Mouse (Mus musculus) telencephalon, adult 2 months (tissue): Measurements from ENCODE around the gene Kcnq2.
A peak's percentile ranks its signal among the peaks of the same experiment; 100 is the strongest.

Experiments
- DNase-seq: peaks from one replicate; pipeline ENCODE4 v3.0.0-alpha.2; 2011; ENCODE audit warnings: low read depth, low spot score

The Kcnq2 gene

DNA sequence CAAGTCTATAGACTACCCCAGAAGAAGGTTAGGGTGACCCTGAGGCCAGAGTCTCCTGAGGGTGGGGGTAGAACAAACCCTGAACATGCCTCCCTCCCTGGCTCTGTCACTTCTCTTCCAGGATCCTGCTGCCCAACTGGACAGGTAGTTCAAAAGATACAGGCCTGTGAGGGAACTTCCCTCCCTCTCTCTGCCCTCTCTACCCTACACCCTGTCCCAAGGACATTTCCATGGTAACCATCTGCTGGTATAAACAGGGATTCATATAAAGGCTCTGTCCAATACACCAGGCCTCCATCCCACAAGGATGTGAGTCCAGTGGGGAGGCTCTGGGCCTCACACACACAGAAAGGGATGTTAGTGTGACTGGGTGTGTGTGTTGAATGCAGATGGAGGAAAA, 92.7 kb downstream of the Kcnq2 start:
- no peak for DNase-seq

DNA sequence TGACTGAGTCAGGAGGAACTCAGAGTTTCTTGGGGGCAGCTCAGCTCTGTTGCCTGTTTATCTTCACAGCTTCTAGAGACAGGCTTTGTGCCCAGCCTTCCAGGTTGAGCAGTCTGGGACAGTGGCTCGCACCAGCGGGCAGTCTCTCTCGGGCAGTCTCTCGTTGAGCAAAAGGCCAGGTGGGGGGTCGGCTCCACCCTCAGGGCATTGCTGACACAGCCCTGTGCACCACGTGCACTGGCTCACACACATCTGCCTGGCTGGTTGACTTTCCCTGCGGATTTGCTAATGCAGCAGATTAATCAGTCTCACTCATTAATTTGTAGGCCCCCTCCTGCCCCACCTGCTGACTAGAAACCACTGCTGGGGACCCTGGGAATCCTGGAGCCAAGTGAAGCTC, 93.2 kb downstream of the Kcnq2 start:
- no peak for DNase-seq

DNA sequence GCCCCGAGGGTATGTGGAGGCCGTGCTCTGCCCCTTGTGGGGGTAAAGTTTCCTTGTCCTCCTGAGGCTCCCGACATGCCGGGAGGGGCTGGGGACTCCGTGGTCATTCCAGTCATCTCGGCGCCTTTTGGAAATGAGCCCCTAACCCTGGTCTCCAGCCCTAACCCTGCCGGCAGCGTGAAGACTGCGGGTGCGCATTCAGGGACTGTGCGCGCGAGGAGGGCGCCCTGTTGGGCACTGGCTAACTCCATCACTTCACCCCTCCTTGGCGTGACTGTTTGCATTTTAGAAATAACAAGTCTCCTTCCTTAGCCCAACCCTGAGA, 95.8 kb downstream of the Kcnq2 start:
- DNase-seq, result no peak

DNA sequence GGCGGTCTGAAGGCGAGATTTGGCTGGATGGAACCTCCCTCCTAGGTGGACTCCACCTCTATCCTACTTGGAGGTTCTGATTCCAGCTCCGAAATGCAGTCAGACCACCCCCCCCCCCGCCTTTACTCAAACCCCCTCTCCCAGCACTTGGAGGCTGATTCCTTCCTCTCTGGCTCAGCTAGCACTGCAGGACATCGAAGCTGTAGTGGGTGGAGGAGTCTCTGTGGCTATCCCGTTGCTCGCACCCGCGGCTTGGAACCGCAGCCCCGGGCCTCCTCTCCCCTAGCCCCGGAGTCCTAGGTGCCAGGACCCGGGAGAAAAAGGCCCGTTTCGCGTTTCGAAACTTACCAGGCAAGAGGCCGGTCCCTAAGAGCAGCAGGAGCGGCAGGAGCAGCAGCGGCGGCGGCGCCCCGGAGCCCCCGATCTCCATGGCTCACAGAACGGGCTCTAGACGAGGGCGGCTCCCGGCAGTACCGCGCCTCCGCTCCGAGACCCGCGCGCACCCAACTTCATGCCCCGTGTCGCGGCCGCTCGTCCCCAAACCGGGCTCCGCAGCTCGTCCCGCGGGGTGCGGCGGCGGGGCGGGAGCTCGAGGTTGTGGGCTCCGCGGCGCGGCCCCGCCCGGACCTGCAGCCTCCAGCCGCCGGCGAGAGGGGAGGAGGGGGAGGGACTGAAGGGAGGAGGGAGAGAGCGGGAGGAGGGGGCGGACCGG, 96.3 kb downstream of the Kcnq2 start:
- DNase-seq, result no peak

DNA sequence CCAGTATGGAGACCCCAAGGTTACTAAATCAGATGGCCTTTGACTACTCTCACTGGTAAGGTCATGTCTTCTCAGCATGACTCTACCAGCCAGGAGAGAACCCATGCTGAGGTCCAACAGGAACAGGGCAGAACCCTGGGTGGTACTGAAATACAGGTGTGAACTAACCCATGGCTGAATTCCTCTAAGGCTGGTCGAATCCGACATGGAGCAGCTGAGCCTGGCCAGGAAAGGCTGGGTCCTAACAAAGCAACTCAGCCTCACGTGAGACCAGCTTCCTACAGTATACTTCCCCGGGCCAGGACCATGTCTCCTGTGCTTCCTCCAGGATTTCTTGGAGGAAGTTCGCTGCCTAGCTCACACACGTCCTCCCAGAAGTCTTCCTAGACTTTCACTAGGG, 98.5 kb downstream of the Kcnq2 start:
- no peak for DNase-seq

DNA sequence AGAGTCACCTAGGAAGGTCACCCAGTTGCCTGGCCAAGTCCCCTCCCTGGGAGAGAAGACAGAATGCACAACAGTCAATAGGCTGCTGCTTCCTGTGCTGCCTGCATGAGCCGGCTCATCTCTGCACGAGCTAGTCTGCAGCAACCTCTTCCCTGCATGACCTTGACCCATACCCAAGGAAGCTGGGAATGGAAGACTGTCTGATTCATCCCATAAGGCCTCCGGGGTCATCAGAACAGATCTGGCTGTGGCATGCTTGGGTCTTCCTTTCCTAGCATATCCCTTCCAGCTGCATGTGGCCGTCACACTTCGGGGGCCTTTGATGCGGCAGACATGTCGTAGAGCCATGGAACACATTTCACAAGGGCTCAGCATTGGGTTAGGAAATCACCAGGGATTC, 99.9 kb downstream of the Kcnq2 start:
- DNase-seq, result no peak

DNA sequence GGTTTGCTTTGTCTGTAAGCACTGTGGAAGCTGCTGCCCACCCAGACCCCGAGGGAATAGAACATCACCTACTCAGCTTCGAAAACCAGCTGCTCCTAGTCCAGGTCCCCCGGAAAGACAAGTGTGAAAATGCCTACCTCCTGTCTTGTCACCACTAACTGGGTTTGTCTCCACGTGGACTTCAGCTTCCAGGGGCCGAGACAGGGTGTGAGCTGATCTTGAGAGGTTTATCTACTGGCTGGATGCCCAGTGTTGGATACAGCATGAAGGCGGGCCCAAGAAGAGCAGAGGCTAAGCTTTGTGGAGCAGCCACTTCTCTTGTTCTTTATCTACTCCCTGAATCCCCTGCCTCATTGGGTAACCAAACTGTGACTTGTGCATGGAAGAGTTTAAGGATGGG, 101.8 kb downstream of the Kcnq2 start:
- DNase-seq, result no peak

DNA sequence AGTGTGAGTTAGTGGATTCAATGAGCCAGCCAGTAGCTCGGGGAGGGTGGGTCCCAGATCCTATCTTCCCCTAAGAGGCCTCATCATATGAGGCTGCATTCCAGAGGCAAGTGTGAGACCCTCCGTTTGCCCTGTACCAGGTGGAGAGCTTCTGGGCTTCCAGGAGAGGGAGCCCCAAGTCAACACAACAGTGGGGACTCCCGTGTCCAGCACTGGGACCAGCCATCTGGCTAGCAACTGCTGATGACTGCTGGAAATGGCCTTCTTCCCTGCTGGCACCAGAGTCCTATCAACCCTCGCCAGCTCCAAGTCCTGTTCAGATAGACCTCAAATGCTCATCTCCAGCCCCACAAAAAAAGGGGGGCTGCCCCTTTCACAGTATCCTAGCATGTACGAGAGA, 102.7 kb downstream of the Kcnq2 start:
- DNase-seq, result no peak

DNA sequence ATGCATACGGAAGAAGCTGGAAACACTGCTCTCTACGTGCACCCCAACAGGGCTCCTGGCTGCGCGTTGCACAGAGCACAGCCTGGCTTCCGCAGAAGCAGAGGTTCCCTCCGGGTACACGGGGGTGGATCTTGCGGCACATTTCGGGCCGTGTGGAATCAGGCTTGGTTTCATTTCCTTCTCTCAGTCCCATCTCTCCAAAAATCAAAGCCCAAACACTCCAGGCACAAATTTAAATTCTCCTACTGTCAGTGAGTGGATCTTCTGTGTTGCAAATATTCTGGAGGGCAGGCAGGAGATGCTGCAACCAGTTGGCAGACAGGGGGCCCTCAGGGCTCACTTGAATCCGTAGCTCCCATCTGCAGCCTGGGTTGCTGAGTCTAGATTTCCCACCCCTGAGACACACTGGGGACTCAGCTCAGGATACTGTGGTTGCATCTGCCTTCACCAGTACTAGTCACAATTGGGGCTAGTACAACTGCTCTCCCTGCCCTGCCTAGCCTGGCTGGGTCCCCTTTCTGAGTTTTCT, 103.6 kb downstream of the Kcnq2 start:
- DNase-seq, result peak; percentile 50
